Mouse (Mus musculus) limb, embryonic 10.5 days (tissue): ENCODE measurements around the gene Clic4. TPM values are rescaled to one million over a fixed set of nuclear protein-coding genes. Genes with fewer than 3 reads are reported as not detected.

ENCODE experiments used
- DNase-seq: peaks from one replicate; pipeline ENCODE4 v3.0.0-alpha.2; 2017; ENCODE audit warnings: low spot score
- H3K27ac ChIP-seq: fragments of 300-500 bp; sonication (generic); 2 replicates; pipeline ENCODE4 v1.5.1; 2016; ENCODE audit warnings: mild to moderate bottlenecking
- H3K27me3 ChIP-seq: fragments of 300-500 bp; sonication (generic); 2 replicates; pipeline ENCODE4 v1.6.1; 2016; ENCODE audit warnings: low read depth, mild to moderate bottlenecking; ENCODE audit not compliant: poor library complexity, severe bottlenecking
- H3K36me3 ChIP-seq: fragments of 300-500 bp; sonication (generic); 2 replicates; pipeline ENCODE4 v1.6.1; 2016; ENCODE audit warnings: mild to moderate bottlenecking, moderate library complexity
- H3K4me1 ChIP-seq: fragments of 300-500 bp; sonication (generic); 2 replicates; pipeline ENCODE4 v1.6.1; 2016
- H3K4me3 ChIP-seq: fragments of 300-500 bp; sonication (generic); 2 replicates; pipeline ENCODE4 v1.5.1; 2016; ENCODE audit warnings: mild to moderate bottlenecking, moderate library complexity
- H3K9me3 ChIP-seq: fragments of 300-500 bp; sonication (generic); replicated peaks from 2 replicates; pipeline ENCODE4 v1.6.1; 2016; ENCODE audit warnings: mild to moderate bottlenecking
- WGBS: fragments of 180-500 bp; shearing (Covaris S2); methylation state at CpG from one replicate; pipeline ENCODE4 v1.1.7; 2016; 5-methylcytosine and 5-hydroxymethylcytosine counted together
- polyA plus RNA-seq: library from polyadenylated mRNA; unstranded; fragments of >200 nt; fragmentation: Nextera tagmentation; extraction: Ambion mirVana; gene quantifications from 2 replicates; pipeline ENCODE4 v1.2.1, GENCODE M21; 2016

Gene Clic4
- polyA plus RNA-seq, 1 experiment from 2014 or later, result 220 TPM

- no peak for DNase-seq
- Histone ChIP-seq H3K4me3 (no peak overlapping the region), H3K36me3 (no peaks in the 10 kb centered on the region), H3K27me3 (peaks cover 41% of the 10 kb centered on the region), H3K9me3 (no peaks in the 10 kb centered on the region), H3K27ac (no peak overlapping the region), H3K4me1 (peaks cover 13% of the 10 kb centered on the region)
- WGBS, result 89% methylated on average over 4 of the region's 4 CpGs
These were observed 90.8 kb downstream of the Clic4 start for GRCm38 (mm10) chr4:135181819-135182218.

- no peaks in the 10 kb centered on the region for H3K9me3 ChIP-seq
- H3K27ac ChIP-seq, result no peak overlapping the region
- WGBS, result 20% methylated on average over 5 of the region's 5 CpGs
- peaks cover 68% of the 10 kb centered on the region for H3K27me3 ChIP-seq
- H3K4me3 ChIP-seq, result no peak overlapping the region
- peaks cover 36% of the 10 kb centered on the region for H3K4me1 ChIP-seq
- DNase-seq, result peak; percentile 49
- H3K36me3 ChIP-seq, result no peaks in the 10 kb centered on the region
These were observed 93.5 kb downstream of the Clic4 start for GRCm38 (mm10) chr4:135179077-135179481.

- Histone ChIP-seq H3K27me3 (peaks cover 83% of the 10 kb centered on the region), H3K4me3 (no peak overlapping the region), H3K9me3 (no peaks in the 10 kb centered on the region), H3K36me3 (no peaks in the 10 kb centered on the region), H3K4me1 (peaks cover 46% of the 10 kb centered on the region), H3K27ac (no peak overlapping the region)
- no peak for DNase-seq
These were observed 95.0 kb downstream of the Clic4 start for GRCm38 (mm10) chr4:135177568-135177967.

GRCm38 (mm10) chr4:135175406-135176120, 97.1 kb downstream of the Clic4 start:
- Histone ChIP-seq H3K4me1 (peaks cover 62% of the 10 kb centered on the region), H3K27ac (peak overlapping the region; percentile 81), H3K36me3 (no peaks in the 10 kb centered on the region), H3K27me3 (peaks cover 98% of the 10 kb centered on the region), H3K4me3 (peak overlapping the region; percentile 47), H3K9me3 (no peaks in the 10 kb centered on the region)
- 7% methylated on average over 38 of the region's 38 CpGs for WGBS
- peak; percentile 73 for DNase-seq

- Histone ChIP-seq H3K36me3 (no peaks in the 10 kb centered on the region), H3K27me3 (peaks cover 100% of the 10 kb centered on the region), H3K4me1 (peaks cover 79% of the 10 kb centered on the region), H3K4me3 (no peak overlapping the region), H3K27ac (peak overlapping the region; percentile 22; the same call in 1 of the 2 replicates), H3K9me3 (no peaks in the 10 kb centered on the region)
- DNase-seq, result peak; percentile 40
- 52% methylated on average over 12 of the region's 12 CpGs for WGBS
These were observed 101.2 kb downstream of the Clic4 start for GRCm38 (mm10) chr4:135171304-135171875.

- no peak for DNase-seq
- H3K27ac ChIP-seq, result peak overlapping the region; percentile 93; the same call in 1 of the 2 replicates
- peaks cover 100% of the 10 kb centered on the region for H3K27me3 ChIP-seq
- no peak overlapping the region for H3K4me3 ChIP-seq
- 76% methylated on average over 4 of the region's 4 CpGs for WGBS
- no peaks in the 10 kb centered on the region for H3K36me3 ChIP-seq
- no peaks in the 10 kb centered on the region for H3K9me3 ChIP-seq
- peaks cover 80% of the 10 kb centered on the region for H3K4me1 ChIP-seq
These were observed 103.1 kb downstream of the Clic4 start for GRCm38 (mm10) chr4:135169501-135169900.

- DNase-seq, result peak; percentile 27
- H3K4me3 ChIP-seq, result 0 out of 2 replicates have a peak overlapping the region, but pooled peaks have one; percentile 9
- WGBS, result 76% methylated on average over 10 of the region's 10 CpGs
- no peaks in the 10 kb centered on the region for H3K36me3 ChIP-seq
- H3K9me3 ChIP-seq, result no peaks in the 10 kb centered on the region
- H3K4me1 ChIP-seq, result peaks cover 77% of the 10 kb centered on the region
- peak overlapping the region; percentile 93 for H3K27ac ChIP-seq
- peaks cover 100% of the 10 kb centered on the region for H3K27me3 ChIP-seq
These were observed 103.5 kb downstream of the Clic4 start for GRCm38 (mm10) chr4:135169096-135169495.

- DNase-seq, result no peak
- WGBS, result 48% methylated on average over 7 of the region's 7 CpGs
- H3K4me1 ChIP-seq, result peaks cover 72% of the 10 kb centered on the region
- no peaks in the 10 kb centered on the region for H3K36me3 ChIP-seq
- H3K9me3 ChIP-seq, result no peaks in the 10 kb centered on the region
- H3K27me3 ChIP-seq, result peaks cover 100% of the 10 kb centered on the region
- H3K27ac ChIP-seq, result peak overlapping the region; percentile 93
- peak overlapping the region; percentile 48; the same call in 1 of the 2 replicates for H3K4me3 ChIP-seq
These were observed 104.6 kb downstream of the Clic4 start for GRCm38 (mm10) chr4:135167816-135168527.

- Histone ChIP-seq H3K4me3 (peak overlapping the region; percentile 48), H3K9me3 (no peaks in the 10 kb centered on the region), H3K36me3 (no peaks in the 10 kb centered on the region), H3K27me3 (peaks cover 96% of the 10 kb centered on the region), H3K27ac (peak overlapping the region; percentile 93), H3K4me1 (peaks cover 63% of the 10 kb centered on the region)
- DNase-seq, result peak; percentile 88
- WGBS, result under 1% methylated on average over 23 of the region's 23 CpGs
These were observed 106.0 kb downstream of the Clic4 start for GRCm38 (mm10) chr4:135166413-135167225.

GRCm38 (mm10) chr4:135165761-135166160, 106.9 kb downstream of the Clic4 start:
- H3K4me1 ChIP-seq, result peaks cover 55% of the 10 kb centered on the region
- WGBS, result 54% methylated on average over 6 of the region's 6 CpGs
- H3K9me3 ChIP-seq, result no peaks in the 10 kb centered on the region
- H3K27me3 ChIP-seq, result peaks cover 96% of the 10 kb centered on the region
- peak; percentile 32 for DNase-seq
- H3K27ac ChIP-seq, result peak overlapping the region; percentile 93
- H3K4me3 ChIP-seq, result peak overlapping the region; percentile 48; the same call in 1 of the 2 replicates
- no peaks in the 10 kb centered on the region for H3K36me3 ChIP-seq
